Mouse (Mus musculus) brain, embryonic 18.5 days (tissue): ENCODE measurements at regions not wholly inside any gene's neighbourhood (a gene's known extent, or its start where the extent isn't known, plus 50 kb on each side); places are given as distances from the start of the nearest gene placed in this dataset.

ENCODE experiments used
- DNase-seq: peaks from one replicate; pipeline ENCODE4 v3.0.0-alpha.2; 2012; ENCODE audit warnings: low read depth, low spot score

DNA sequence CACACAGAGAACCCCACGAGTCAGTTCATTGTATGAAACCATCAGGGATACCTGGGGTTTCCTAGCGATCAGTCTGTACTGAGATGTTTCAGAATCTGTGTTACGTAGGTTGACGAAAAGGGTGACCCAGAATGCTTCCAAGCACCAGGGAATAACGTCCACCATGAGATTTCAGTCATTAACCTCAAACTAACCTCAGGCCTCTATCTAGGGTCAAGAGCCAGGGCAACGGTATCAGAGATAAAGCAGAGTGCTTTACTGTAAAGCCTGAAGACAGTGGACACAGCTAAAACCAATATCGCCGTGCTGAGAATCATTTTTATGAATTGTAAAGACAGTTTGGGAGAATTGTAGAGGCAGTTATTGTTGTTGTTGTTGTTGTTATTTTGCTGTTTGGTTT is 52.9 kb upstream of the Errfi1 start:
- no peak for DNase-seq

DNA sequence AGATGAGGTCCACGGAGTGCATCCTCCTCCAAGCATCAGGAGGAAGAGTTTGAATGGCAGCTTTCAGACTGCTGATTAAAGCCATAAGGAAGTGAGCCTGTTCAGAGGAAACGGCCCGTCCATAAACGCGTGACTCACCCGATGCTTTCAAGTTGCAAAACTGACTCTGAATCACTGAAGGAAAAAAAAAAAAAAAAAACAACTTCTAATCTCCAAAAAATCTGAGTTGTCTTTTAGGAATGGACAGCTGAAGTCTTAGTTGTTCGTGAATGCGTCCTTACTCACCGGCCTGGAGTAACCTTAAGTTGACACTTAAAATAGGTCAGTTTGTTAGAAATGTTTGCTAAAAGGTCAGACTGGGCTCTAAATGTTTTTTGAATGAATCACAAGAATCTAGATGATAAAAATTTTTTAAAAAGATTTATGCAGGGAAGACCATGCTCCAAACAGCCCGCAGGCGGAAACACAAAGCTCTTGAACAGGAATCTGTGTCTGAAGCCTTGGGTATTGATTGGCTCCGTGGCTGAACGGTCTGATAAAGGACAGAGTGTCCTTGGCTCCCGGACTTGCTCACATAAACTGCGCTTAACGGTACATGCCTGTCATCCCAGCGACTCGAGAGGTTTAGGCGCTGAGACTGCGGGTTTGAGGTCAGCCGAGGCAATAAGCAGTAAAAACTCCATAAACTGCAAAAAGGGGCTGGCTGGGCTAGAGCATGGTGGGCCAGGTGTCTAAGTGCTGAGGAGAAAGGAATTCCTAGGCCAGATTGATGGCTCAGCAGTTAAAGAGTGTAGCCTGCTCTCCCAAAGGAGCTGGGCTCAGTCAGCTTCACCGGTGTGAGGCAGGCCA is 53.9 kb upstream of the Errfi1 start:
- no peak for DNase-seq

DNA sequence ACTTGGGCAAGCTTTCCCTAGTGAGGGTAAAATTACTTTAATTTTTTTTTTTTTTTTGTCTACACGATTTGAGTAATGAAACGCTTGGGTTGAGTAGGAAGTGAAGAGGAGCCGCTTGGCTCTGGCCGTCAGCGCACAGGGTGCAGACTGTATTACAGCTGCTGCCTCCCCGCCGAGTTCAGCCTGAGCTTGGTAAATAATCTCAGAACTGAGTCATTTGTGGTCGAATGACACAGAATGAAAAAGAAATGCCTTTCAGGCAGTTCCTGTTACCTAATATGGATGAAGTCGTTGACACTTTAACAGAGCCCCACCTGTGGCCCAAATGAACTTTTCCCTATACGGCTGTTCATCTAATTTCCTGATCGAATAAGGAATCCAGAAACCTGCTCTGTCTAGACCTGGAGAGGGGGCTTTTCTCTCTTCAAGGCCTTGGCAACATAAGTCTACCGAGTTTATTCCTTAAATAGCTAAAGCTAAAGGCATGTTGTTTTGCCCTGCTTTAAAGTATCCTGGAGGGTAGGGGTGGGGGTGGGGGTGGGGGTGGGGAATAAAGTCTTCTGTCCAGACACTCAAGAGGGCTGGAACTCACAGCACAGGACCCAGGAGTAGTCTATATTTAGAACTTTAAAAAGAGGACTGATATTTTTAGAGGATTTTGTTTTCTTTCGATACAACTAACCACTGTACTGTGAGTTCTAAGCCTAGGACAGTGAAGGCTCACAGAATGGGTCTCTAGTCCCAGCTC is 54.8 kb upstream of the Errfi1 start:
- DNase-seq: no peak

DNA sequence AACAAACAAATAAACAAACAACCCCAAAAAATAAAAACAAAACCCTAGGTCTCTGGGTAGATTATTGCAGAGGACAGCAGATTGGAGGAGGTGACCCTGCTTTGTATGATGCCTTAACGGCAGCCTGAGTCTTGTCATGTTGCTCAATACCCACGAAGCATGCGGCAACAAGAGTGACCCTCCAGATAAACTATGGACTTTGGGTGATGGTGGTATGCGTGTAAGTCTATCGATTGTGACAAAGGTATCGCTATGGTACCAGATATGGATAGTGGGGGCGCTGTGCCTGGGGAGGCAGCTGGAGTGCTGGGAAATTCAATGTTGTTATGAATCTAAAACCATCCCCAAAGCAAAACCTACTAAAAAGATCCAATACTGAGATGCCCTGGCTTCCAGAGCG is 55.4 kb upstream of the Errfi1 start:
- DNase-seq: no peak

DNA sequence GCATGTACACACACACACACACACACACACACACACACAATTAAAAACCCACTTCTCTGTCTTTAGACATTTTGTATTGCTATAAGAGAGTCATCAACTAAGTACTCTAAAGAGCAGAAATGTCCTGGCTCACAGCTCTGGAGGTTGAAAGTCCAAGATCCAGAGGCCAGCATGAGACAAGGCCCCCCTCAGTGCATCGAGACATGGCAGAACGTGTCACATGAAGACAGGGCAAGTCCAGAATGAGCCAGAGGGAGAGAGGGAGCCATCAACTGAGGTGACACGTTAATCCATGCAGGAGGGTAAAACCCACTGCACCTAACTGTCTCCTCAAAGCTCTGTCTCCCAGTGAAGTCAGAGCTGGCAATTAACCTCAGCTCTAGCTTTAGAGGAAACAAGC is 56.7 kb upstream of the Errfi1 start:
- no peak for DNase-seq

DNA sequence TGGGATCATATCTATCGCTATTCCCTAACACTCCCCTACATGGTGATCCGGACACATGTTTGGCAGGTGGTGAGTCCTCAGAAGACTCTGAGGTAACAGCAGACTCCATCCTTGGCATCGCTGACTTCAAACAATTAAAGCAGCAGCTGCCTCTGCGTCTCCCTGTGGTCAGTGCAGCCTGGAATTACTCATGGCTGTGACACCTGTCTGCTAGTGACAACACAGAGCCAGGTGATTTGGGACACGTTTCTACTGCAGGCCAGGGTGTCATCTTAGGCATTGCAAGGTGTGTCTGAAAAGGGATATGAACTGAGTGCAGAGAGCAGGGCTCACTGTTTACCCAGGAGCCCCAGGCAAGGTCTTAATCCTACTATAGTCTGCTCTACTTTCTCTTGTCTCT is 58.8 kb upstream of the Errfi1 start:
- no peak for DNase-seq

DNA sequence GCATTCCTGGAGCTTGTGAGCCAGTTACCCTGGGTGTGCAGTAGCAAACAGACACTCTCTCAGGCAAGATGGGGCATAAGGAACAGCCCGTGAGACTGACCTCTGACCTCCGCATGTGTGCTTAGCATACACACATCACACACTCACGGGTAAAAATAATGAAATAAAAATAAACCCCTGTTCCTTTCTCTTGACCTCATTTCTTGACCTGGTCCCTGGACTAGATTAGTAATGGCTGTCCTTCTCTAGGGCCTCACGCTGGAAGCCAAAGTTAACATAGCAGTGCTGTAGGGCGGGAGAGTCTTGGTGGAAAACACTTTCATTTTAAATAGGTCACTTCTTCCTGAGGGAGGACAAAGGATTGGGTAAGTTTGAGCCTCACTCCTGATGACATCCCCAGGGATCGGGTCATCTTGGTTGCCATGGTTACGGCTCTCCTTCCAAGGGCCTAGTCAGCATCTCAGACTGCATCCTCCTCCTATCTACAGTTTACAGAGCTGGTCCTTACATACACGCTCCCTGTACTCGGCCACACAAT is 59.4 kb upstream of the Errfi1 start:
- DNase-seq: peak; percentile 14

DNA sequence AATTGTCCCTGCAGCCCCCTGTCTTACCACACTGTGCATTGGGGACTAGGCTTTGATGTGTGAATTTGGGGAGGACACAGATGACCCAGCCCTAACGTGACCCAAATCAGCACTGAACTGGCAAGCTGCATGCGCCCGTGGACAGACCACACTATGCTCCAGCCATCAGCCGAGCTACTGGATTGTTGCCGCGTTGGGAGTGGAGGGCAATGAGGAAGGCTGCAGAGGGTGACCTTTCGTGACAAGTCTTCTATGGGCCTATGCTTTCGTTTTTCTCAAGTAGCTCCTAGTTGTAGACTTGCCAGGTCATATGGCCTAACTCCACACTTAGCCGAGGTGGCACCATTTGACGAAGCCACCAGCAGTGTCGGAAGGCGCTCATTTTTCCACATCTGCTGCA is 60.6 kb upstream of the Errfi1 start:
- no peak for DNase-seq

DNA sequence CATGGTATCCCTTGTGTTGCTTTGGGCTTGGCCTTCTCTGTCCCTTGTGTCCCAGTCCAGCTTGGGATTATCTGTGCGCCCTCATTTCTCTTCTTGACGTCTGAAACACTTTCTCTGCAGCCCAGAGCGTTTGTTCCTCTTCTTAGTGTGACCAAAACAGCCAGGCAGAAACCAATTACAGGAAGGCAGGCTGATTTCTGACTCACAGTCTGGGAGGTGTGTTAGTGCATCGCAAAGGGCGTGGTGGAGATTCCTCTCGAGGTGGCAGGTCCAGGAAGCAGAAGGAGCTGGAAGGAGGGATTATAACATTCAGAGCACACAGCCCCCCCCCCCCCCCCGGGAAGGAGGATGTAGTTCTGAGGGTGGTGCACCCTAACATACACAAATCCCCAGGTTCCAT is 64.6 kb upstream of the Errfi1 start:
- no peak for DNase-seq

DNA sequence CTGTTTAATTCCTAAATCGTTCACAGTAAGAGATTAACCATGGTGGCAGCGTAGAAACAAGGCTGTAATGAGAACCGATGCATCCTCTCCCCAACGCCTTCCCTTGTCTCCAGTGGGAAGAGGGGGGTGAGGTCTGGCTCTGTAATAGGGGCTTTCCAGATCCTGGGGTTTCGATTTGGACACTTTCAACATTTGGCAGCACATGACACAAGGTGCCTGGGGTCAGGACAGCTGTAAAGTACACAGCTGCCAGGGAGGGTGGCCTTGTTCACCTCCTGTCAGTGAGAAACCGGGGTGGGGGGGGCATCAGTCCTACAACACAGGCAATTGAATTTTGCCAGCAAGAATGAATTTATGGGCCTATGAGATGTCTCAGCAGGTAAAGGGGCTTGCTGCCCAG is 66.6 kb upstream of the Errfi1 start:
- DNase-seq: no peak

DNA sequence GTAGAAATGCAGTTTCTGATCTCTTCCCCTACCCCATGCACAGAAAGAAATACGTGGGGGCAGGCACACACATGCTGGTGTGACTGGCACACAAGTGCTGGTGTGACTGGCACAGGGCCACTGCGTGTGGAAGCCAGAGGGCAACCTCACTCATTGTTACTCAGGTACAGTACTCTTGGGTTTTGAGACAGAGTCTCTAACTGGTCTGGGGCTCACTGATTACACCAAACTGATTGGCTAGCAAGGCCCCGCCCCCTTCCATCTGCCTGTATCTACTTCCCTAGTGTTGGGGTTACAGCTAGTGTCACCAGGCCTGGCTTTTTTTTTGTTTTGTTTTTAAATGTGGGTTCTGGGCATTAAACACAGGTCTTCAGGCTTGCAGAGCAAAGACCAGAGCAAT is 67.1 kb upstream of the Errfi1 start:
- DNase-seq: no peak

DNA sequence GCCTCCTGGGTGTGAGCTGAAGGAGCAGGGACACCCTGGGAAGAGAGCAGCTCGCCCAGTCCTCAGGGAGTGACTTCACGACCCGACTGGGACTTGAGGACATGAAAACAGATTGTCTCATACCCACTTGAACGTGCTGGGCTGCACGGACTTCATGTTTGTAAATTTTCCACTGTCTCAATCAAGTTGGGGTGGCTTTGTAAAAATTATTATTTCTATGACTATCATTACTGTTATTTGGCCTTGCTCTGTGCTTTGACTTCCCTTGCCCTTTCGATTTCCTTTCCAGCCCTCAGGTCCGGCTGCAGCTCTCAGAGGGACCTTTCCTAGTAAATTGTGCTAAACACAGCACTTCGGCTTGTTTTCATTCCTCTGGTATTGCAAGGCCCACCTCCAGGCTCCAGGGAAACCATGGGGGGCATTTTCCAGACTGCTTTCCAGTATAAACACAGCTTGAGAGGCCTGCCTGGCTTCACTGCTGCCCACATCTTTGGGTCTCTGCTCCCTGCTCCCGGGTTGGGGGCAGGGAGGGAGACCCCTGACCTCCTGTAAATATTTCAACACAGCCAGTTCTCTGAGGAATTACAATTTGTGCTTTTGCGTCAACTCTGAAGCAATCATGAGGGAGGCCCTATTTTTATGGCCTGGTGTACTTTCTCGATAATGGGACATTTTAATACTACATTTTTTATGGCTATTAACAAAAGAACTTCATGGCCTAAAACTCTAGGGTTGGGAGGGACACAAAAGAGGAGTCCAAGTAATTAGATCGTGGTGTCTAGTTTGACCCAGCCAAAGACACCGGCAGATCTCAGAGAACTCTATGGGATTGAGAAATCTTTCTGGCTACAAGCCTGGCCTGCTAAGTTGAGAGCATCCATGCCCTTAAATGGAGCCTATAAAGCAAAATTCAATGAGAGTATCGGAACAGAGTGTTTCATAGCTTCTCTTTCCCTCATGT is 68.9 kb upstream of the Errfi1 start:
- no peak for DNase-seq

DNA sequence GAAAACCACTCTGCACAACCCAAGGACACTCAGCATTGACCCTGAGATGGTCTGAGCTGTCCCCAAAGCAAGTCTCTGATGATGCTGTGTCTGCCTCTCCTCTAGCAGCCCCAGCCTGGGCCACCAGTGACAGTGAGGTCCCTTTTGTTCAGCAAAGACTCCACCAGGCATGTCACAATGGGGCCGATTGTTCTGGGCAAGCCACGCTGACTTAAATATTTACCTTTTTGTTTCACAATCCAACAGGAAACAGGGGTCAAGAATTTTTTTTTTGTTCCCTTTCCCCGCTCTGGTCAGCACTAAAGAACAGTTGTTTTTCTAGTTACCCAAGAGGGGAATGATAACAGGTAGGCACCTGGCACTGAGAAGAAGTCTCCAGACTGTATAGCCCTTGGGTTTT is 72.4 kb upstream of the Errfi1 start:
- no peak for DNase-seq

DNA sequence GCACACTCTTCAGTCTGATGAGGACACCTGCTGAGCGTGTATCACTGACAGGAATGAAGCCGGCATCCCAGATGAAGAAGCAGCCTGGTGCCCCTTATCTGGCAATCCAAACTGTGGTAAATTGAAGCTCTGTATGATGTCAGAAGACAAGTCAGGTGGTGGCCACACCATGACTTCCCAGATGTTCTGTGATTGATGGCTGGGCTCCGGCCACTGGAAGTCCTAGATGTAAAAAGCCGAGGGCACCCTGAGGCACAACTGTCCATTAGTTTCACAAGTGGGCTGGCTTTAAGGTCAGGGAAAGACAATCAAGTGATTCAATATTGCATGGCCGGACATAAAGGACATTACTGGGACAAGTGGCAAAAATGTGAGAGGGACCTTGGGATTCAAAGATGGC is 74.4 kb upstream of the Errfi1 start:
- no peak for DNase-seq

DNA sequence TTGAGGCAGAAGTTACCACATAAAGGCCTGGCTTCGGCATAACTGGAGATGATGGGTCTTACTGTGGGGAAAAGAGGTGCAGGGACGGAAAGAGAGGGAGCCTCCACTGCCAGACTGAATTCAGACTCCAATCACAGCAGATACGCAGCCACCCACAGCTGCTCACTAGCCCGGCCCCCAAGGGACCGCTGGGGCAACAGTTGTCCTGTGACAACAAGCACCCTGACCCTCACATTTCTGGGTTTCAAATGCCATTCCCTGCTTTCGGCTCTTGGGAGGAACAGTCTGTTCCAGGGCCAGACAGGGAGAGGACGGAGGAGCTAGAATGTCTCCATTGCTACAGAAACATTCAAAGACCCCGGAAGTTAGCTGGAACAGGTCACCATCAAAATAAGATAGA is 75.0 kb upstream of the Errfi1 start:
- DNase-seq: no peak

DNA sequence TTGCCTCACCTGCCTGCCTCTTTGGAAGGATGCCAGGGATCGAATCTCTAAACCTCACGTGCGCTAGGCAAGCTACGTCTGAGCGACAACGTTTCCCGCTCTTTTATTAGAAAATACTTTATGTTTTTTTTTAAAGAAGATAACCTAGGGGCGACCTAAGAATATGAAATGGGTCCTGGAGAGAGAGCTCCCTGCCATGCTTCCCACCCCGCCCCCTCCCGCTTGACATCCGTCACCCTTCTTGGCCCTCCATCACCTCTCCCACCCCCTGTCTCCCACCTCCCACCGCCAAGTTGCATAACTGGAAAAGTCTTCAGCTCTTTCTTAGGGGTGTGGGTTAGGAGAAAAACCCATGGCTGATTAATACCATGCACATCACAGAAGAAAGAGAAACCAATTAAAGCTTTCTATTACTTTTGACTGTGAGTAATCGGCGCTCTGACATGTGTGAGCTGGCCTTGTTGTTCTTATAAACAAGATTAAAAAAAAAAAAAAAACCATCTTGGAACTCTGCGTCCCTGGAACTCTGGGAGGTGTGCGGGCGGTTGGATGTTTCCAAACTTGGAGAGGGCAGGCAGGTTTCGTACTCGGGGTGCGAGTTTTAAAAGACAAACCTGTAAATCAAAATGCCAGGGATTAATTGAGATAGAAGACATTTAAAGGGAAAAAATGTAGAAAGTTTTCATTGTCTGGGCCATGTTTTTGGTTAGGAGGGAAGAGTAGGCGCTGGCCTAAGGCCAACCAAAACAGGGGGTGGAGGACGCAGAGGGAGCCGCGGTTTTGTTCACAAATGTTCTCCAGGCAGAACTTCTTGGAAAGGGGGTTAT is 77.8 kb upstream of the Errfi1 start:
- no peak for DNase-seq

DNA sequence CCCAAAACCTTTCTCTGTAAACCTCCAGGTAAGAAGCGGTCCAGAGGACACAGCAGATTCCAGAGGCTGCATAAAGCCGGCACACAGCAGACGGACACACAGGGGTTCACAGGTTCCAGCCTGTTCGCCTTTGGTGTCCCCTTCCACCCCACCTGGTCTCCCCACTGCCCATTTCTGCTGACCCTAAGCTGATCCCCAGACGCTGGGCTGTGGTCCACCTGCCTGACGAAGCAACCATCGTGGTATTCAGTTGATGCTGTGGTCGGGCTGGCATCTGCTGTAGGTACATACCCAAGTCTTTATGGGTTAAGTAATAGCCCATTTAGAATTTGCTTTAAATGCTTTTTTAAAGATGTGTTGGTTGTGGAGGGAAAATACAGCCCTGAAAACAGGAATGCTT is 78.4 kb upstream of the Errfi1 start:
- DNase-seq: no peak

DNA sequence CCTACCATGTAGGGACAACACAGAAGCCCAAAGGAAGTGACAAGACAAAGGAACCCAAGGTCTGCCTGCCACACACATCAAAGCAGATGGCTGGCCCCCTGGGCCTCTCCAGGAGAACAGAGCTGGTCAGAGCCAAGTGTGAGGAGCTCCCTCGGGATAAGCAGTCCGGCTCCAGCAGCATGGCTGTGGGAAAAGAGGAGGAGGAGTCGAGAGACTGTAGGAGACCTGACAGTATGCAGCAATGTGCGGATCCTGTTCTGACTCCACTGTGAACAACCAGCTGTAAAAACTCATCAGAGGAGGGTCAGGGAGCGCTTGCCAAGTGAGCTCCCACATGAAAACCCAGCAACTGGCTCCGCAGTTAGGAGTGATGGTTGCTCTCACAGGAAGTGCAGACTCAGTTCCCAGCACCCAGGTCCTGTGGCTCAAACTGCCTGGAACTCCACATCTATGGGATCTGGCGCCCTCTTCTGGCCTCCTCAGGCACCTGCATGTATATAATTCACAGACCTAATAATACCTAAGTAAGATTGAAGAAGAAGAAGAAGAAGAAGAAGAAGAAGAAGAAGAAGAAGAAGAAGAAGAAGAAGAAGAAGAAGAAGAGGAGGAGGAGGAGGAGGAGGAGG is 79.3 kb upstream of the Errfi1 start:
- DNase-seq: no peak

DNA sequence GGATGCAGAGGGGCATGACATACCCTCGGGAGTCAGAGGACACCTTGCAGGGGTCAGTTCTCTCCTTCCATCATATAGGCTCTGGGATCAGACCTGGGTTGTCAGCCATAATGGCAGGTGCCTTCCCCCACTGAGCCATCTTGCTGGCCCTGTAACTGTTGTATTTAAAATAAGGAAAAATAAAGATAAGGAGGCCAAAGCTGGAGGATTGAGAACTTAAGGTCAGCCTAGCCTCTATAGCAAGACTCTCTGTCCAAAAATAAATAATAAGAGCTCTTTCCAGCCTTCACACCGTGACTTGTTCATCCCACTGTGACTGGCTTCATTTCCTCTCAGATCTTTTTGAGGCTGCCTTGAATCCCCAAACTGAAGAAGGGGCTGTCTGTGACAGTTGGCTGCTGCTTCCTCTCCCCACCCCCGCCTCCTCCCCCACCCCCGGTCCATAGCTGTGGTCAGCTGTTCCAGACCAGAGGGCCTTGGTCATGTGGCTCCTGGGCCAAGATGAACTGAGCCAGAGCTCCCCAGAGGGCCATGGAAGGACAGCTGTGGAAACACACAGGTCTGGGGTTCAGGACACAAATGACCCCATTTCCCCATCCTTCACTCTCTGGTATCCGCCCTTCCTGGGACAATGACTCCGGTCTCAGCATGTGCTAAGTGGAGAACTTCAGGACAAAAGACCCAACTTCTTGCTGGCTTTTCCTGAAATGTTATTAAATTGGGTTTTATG is 81.6 kb upstream of the Errfi1 start:
- DNase-seq: no peak

DNA sequence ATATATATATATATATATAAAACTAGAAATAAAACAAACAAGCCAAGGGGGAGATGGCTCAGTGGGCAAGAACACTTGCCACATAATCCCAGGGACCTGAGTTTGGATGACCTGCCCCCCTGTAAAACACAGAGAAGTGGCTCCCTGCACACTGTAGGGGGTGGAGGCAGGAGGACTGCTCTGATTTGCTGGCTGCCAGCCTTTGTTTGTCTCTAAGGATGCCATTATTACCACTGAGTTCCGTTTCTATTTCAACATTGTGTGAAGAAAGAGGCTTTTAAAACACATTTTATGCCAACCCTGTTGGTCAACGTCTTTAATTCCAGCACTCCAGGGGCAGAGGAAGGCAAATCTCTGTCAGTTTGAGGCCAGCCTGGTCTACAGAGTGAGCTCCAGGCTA is 82.2 kb upstream of the Errfi1 start:
- DNase-seq: no peak
